Mouse (Mus musculus) liver, postnatal 0 days (tissue): ENCODE measurements around the gene Lca5l.

Experiments
- CTCF ChIP-seq: sonication (generic); IDR thresholded peaks from 2 replicates; pipeline ENCODE4 v1.5.1; 2016; ENCODE audit warnings: antibody characterized with exemption, low read depth
- EP300 ChIP-seq: IDR thresholded peaks from 2 replicates; pipeline ENCODE4 v1.6.1; 2016; ENCODE audit warnings: antibody characterized with exemption, low read depth, mild to moderate bottlenecking

GRCm38 (mm10) chr16:96150995-96151394 is 41.1 kb downstream of the Lca5l start:
- no peak for TF ChIP-seq CTCF
- no peak for TF ChIP-seq EP300
